Mouse (Mus musculus) embryonic facial prominence, embryonic 12.5 days (tissue): ENCODE data around the gene Iqsec1. TPM values are rescaled to one million over a fixed set of nuclear protein-coding genes. Genes with fewer than 3 reads are reported as not detected.

Experiments used
- ATAC-seq: fragments of 200-750 bp; cut with Nextera tagmentation; 2 replicates; pipeline ENCODE4 v1.8.0; 2017; ENCODE audit not compliant: insufficient number of reproducible peaks, insufficient read depth, low FRiP score, low TSS enrichment
- H3K27ac ChIP-seq: fragments of 300-500 bp; sonication (generic); 2 replicates; pipeline ENCODE4 v1.5.1; 2016; ENCODE audit warnings: mild to moderate bottlenecking
- H3K27me3 ChIP-seq: fragments of 300-500 bp; sonication (generic); 2 replicates; pipeline ENCODE4 v1.6.1; 2016; ENCODE audit warnings: mild to moderate bottlenecking, moderate library complexity
- H3K36me3 ChIP-seq: fragments of 300-500 bp; sonication (generic); 2 replicates; pipeline ENCODE4 v1.6.1; 2016; ENCODE audit warnings: mild to moderate bottlenecking
- H3K4me1 ChIP-seq: fragments of 300-500 bp; sonication (generic); 2 replicates; pipeline ENCODE4 v1.6.1; 2016
- H3K4me2 ChIP-seq: fragments of 300-500 bp; sonication (generic); replicated peaks from 2 replicates; pipeline ENCODE4 v1.6.1; 2016; ENCODE audit warnings: mild to moderate bottlenecking, moderate library complexity
- H3K4me3 ChIP-seq: fragments of 300-500 bp; sonication (generic); 2 replicates; pipeline ENCODE4 v1.5.1; 2016; ENCODE audit warnings: mild to moderate bottlenecking
- H3K9ac ChIP-seq: fragments of 300-500 bp; sonication (generic); 2 replicates; pipeline ENCODE4 v1.6.1; 2016; ENCODE audit warnings: mild to moderate bottlenecking, moderate library complexity
- H3K9me3 ChIP-seq: fragments of 300-500 bp; sonication (generic); 2 replicates; pipeline ENCODE4 v1.6.1; 2016; ENCODE audit warnings: mild to moderate bottlenecking, moderate library complexity
- WGBS: fragments of 180-500 bp; shearing (Covaris S2); methylation state at CpG from one replicate; pipeline ENCODE4 v1.1.7; 2016; 5-methylcytosine and 5-hydroxymethylcytosine counted together
- polyA plus RNA-seq: library from polyadenylated mRNA; unstranded; fragments of >200 nt; fragmentation: Nextera tagmentation; extraction: Ambion mirVana; gene quantifications from 2 replicates; pipeline ENCODE4 v1.2.1, GENCODE M21; 2016

Gene Iqsec1
- polyA plus RNA-seq, 1 experiment from 2014 or later = 11.0 TPM

- H3K27me3 ChIP-seq = no peaks in the 10 kb centered on the region
- H3K27ac ChIP-seq = no peak overlapping the region
- ATAC-seq = no peak
- H3K4me2 ChIP-seq = no peak overlapping the region
- no peaks in the 10 kb centered on the region for H3K4me1 ChIP-seq
- no peak overlapping the region for H3K9ac ChIP-seq
- no peaks in the 10 kb centered on the region for H3K9me3 ChIP-seq
- no peaks in the 10 kb centered on the region for H3K36me3 ChIP-seq
- no peak overlapping the region for H3K4me3 ChIP-seq
Observed at GRCm38 (mm10) chr6:90798201-90798600, 190.3 kb downstream of the Iqsec1 start.

GRCm38 (mm10) chr6:90796902-90797596 is 191.4 kb downstream of the Iqsec1 start:
- H3K27me3 ChIP-seq = no peaks in the 10 kb centered on the region
- H3K4me3 ChIP-seq = no peak overlapping the region
- no peak overlapping the region for H3K9ac ChIP-seq
- no peak overlapping the region for H3K27ac ChIP-seq
- no peak overlapping the region for H3K4me2 ChIP-seq
- no peak for ATAC-seq
- H3K36me3 ChIP-seq = no peaks in the 10 kb centered on the region
- 94% methylated on average over 2 of the region's 2 CpGs for WGBS
- H3K4me1 ChIP-seq = no peaks in the 10 kb centered on the region
- no peaks in the 10 kb centered on the region for H3K9me3 ChIP-seq

GRCm38 (mm10) chr6:90790901-90791300 is 197.6 kb downstream of the Iqsec1 start:
- 0 out of 2 replicates have a peak, but pooled peaks cover 7% of the 10 kb centered on the region for H3K4me1 ChIP-seq
- no peaks in the 10 kb centered on the region for H3K9me3 ChIP-seq
- H3K27ac ChIP-seq = no peak overlapping the region
- no peaks in the 10 kb centered on the region for H3K36me3 ChIP-seq
- H3K27me3 ChIP-seq = no peaks in the 10 kb centered on the region
- H3K4me2 ChIP-seq = no peak overlapping the region
- no peak for ATAC-seq
- H3K9ac ChIP-seq = no peak overlapping the region
- H3K4me3 ChIP-seq = no peak overlapping the region

- no peaks in the 10 kb centered on the region for H3K36me3 ChIP-seq
- H3K4me2 ChIP-seq = no peak overlapping the region
- ATAC-seq = no peak
- H3K27ac ChIP-seq = no peak overlapping the region
- 0 out of 2 replicates have a peak, but pooled peaks cover 7% of the 10 kb centered on the region for H3K4me1 ChIP-seq
- H3K9ac ChIP-seq = no peak overlapping the region
- H3K9me3 ChIP-seq = no peaks in the 10 kb centered on the region
- H3K4me3 ChIP-seq = no peak overlapping the region
- no peaks in the 10 kb centered on the region for H3K27me3 ChIP-seq
- WGBS = 87% methylated on average over 5 of the region's 5 CpGs
Observed at GRCm38 (mm10) chr6:90789520-90789919, 199.0 kb downstream of the Iqsec1 start.

GRCm38 (mm10) chr6:90787587-90787986 is 200.9 kb downstream of the Iqsec1 start:
- 94% methylated on average over 3 of the region's 3 CpGs for WGBS
- Histone ChIP-seq H3K27me3 (no peaks in the 10 kb centered on the region), H3K4me3 (no peak overlapping the region), H3K9me3 (no peaks in the 10 kb centered on the region), H3K4me2 (no peak overlapping the region), H3K27ac (no peak overlapping the region), H3K4me1 (peaks cover 14% of the 10 kb centered on the region), H3K9ac (no peak overlapping the region), H3K36me3 (no peaks in the 10 kb centered on the region)
- no peak for ATAC-seq

GRCm38 (mm10) chr6:90787036-90787435 is 201.4 kb downstream of the Iqsec1 start:
- H3K9me3 ChIP-seq = no peaks in the 10 kb centered on the region
- no peak for ATAC-seq
- H3K27ac ChIP-seq = no peak overlapping the region
- H3K4me3 ChIP-seq = no peak overlapping the region
- no peak overlapping the region for H3K9ac ChIP-seq
- 64% methylated on average over 6 of the region's 6 CpGs for WGBS
- H3K4me2 ChIP-seq = no peak overlapping the region
- peaks cover 20% of the 10 kb centered on the region for H3K4me1 ChIP-seq
- no peaks in the 10 kb centered on the region for H3K36me3 ChIP-seq
- no peaks in the 10 kb centered on the region for H3K27me3 ChIP-seq

GRCm38 (mm10) chr6:90786589-90786988 is 201.9 kb downstream of the Iqsec1 start:
- Histone ChIP-seq H3K9ac (no peak overlapping the region), H3K9me3 (no peaks in the 10 kb centered on the region), H3K4me1 (peaks cover 24% of the 10 kb centered on the region), H3K4me3 (no peak overlapping the region), H3K27ac (no peak overlapping the region), H3K4me2 (no peak overlapping the region), H3K27me3 (no peaks in the 10 kb centered on the region), H3K36me3 (no peaks in the 10 kb centered on the region)
- no peak for ATAC-seq
- WGBS = 26% methylated on average over 3 of the region's 3 CpGs

- Histone ChIP-seq H3K4me3 (no peak overlapping the region), H3K9me3 (no peaks in the 10 kb centered on the region), H3K4me2 (no peak overlapping the region), H3K4me1 (peaks cover 33% of the 10 kb centered on the region), H3K36me3 (no peaks in the 10 kb centered on the region), H3K27ac (no peak overlapping the region), H3K27me3 (no peaks in the 10 kb centered on the region), H3K9ac (no peak overlapping the region)
- 59% methylated on average over 4 of the region's 4 CpGs for WGBS
- no peak for ATAC-seq
Observed at GRCm38 (mm10) chr6:90783945-90784344, 204.5 kb downstream of the Iqsec1 start.

- H3K9ac ChIP-seq = no peak overlapping the region
- no peaks in the 10 kb centered on the region for H3K9me3 ChIP-seq
- H3K4me1 ChIP-seq = peaks cover 33% of the 10 kb centered on the region
- no peak overlapping the region for H3K4me3 ChIP-seq
- no peak overlapping the region for H3K27ac ChIP-seq
- no peak for ATAC-seq
- H3K27me3 ChIP-seq = no peaks in the 10 kb centered on the region
- H3K36me3 ChIP-seq = no peaks in the 10 kb centered on the region
- H3K4me2 ChIP-seq = no peak overlapping the region
Observed at GRCm38 (mm10) chr6:90783176-90783575, 205.3 kb downstream of the Iqsec1 start.

GRCm38 (mm10) chr6:90781921-90782770 is 206.3 kb downstream of the Iqsec1 start:
- Histone ChIP-seq H3K36me3 (no peaks in the 10 kb centered on the region), H3K4me3 (no peak overlapping the region), H3K4me2 (peak overlapping the region; percentile 26), H3K4me1 (peaks cover 30% of the 10 kb centered on the region), H3K27ac (peak overlapping the region; percentile 79), H3K27me3 (no peaks in the 10 kb centered on the region), H3K9me3 (no peaks in the 10 kb centered on the region), H3K9ac (peak overlapping the region; percentile 24; the same call in 1 of the 2 replicates)
- ATAC-seq = peak; percentile 54
- 32% methylated on average over 19 of the region's 19 CpGs for WGBS

- no peaks in the 10 kb centered on the region for H3K9me3 ChIP-seq
- 69% methylated on average over 2 of the region's 2 CpGs for WGBS
- ATAC-seq = no peak
- H3K9ac ChIP-seq = no peak overlapping the region
- no peaks in the 10 kb centered on the region for H3K36me3 ChIP-seq
- no peaks in the 10 kb centered on the region for H3K27me3 ChIP-seq
- no peak overlapping the region for H3K4me3 ChIP-seq
- 0 out of 2 replicates have a peak overlapping the region, but pooled peaks have one; percentile 9 for H3K4me2 ChIP-seq
- peaks cover 26% of the 10 kb centered on the region for H3K4me1 ChIP-seq
- no peak overlapping the region for H3K27ac ChIP-seq
Observed at GRCm38 (mm10) chr6:90780532-90780931, 208.0 kb downstream of the Iqsec1 start.

- Histone ChIP-seq H3K27me3 (no peaks in the 10 kb centered on the region), H3K9ac (no peak overlapping the region), H3K36me3 (no peaks in the 10 kb centered on the region), H3K27ac (no peak overlapping the region), H3K9me3 (no peaks in the 10 kb centered on the region), H3K4me2 (no peak overlapping the region), H3K4me3 (no peak overlapping the region), H3K4me1 (peaks cover 23% of the 10 kb centered on the region)
- WGBS = 69% methylated on average over 6 of the region's 6 CpGs
- ATAC-seq = no peak
Observed at GRCm38 (mm10) chr6:90778841-90779240, 209.6 kb downstream of the Iqsec1 start.
